Mouse (Mus musculus): ENCODE measurements at regions not wholly inside any gene's neighbourhood (a gene's known extent, or its start where the extent isn't known, plus 50 kb on each side); places are given as distances from the start of the nearest gene placed in this dataset.
A peak's percentile ranks its signal among the peaks of the same experiment; 100 is the strongest.

GRCm38 (mm10) chr12:16151170-16151702 is 334.5 kb upstream of the Trib2 start:
- no peak overlapping the region for H3K27ac ChIP-seq (replicated peaks; ENCODE audit: low read depth, low read length)
- ATAC-seq (ENCODE audit: low read depth), result peak; percentile 50; the same call in 1 of the 2 replicates

GRCm38 (mm10) chr12:16146919-16147318 is 330.2 kb upstream of the Trib2 start:
- ATAC-seq (ENCODE audit: low read depth) (no peak), DNase-seq (ENCODE audit: low spot score) (no peak)
- H3K4me3 ChIP-seq (ENCODE audit: low read depth, low read length), result no peak overlapping the region
- no peaks in the 10 kb centered on the region for H3K36me3 ChIP-seq (ENCODE audit: control insufficient read depth, insufficient read depth, low read length)
- H3K27ac ChIP-seq (replicated peaks; ENCODE audit: low read depth, low read length), result no peak overlapping the region
- H3K27me3 ChIP-seq (replicated peaks; ENCODE audit: control insufficient read depth, insufficient read depth, low read length), result no peaks in the 10 kb centered on the region
- H3K4me2 ChIP-seq (ENCODE audit: low read depth, low read length), result no peak overlapping the region
- H3K4me1 ChIP-seq (ENCODE audit: control insufficient read depth, insufficient read depth, low read length), result peaks cover 6% of the 10 kb centered on the region; the same call in 1 of the 2 replicates
- no peaks in the 10 kb centered on the region for H3K9me3 ChIP-seq (ENCODE audit: control insufficient read depth, low read length)
- WGBS, result 65% methylated on average over 2 of the region's 2 CpGs
- H3K9ac ChIP-seq (ENCODE audit: low read depth, low read length), result no peak overlapping the region

More at GRCm38 (mm10) chr12:16151170-16151702, 334.5 kb upstream of the Trib2 start:
- no peaks in the 10 kb centered on the region for H3K36me3 ChIP-seq (ENCODE audit: control insufficient read depth, insufficient read depth, low read length)
- H3K9me3 ChIP-seq (ENCODE audit: control insufficient read depth, low read length), result no peaks in the 10 kb centered on the region
- 27% methylated on average over 5 of the region's 5 CpGs for WGBS
- H3K9ac ChIP-seq (ENCODE audit: low read depth, low read length), result no peak overlapping the region
- peaks cover 16% of the 10 kb centered on the region for H3K4me1 ChIP-seq (ENCODE audit: control insufficient read depth, insufficient read depth, low read length)
- no peak overlapping the region for H3K4me2 ChIP-seq (ENCODE audit: low read depth, low read length)
- H3K4me3 ChIP-seq (ENCODE audit: low read depth, low read length), result no peak overlapping the region
- DNase-seq (ENCODE audit: low spot score), result peak; percentile 76
- no peaks in the 10 kb centered on the region for H3K27me3 ChIP-seq (replicated peaks; ENCODE audit: control insufficient read depth, insufficient read depth, low read length)

- H3K9me3 ChIP-seq (ENCODE audit: control insufficient read depth, low read length), result no peaks in the 10 kb centered on the region
- no peak overlapping the region for H3K27ac ChIP-seq (replicated peaks; ENCODE audit: low read depth, low read length)
- no peaks in the 10 kb centered on the region for H3K4me1 ChIP-seq (ENCODE audit: control insufficient read depth, insufficient read depth, low read length)
- H3K4me2 ChIP-seq (ENCODE audit: low read depth, low read length), result no peak overlapping the region
- no peak overlapping the region for H3K9ac ChIP-seq (ENCODE audit: low read depth, low read length)
- no peak overlapping the region for H3K4me3 ChIP-seq (ENCODE audit: low read depth, low read length)
- no peak for DNase-seq (ENCODE audit: low spot score)
- no peaks in the 10 kb centered on the region for H3K36me3 ChIP-seq (ENCODE audit: control insufficient read depth, insufficient read depth, low read length)
- ATAC-seq (ENCODE audit: low read depth), result no peak
- 75% methylated on average over 7 of the region's 7 CpGs for WGBS
- no peaks in the 10 kb centered on the region for H3K27me3 ChIP-seq (replicated peaks; ENCODE audit: control insufficient read depth, insufficient read depth, low read length)
Observed at GRCm38 (mm10) chr12:16145621-16146020, 328.9 kb upstream of the Trib2 start.

DNA sequence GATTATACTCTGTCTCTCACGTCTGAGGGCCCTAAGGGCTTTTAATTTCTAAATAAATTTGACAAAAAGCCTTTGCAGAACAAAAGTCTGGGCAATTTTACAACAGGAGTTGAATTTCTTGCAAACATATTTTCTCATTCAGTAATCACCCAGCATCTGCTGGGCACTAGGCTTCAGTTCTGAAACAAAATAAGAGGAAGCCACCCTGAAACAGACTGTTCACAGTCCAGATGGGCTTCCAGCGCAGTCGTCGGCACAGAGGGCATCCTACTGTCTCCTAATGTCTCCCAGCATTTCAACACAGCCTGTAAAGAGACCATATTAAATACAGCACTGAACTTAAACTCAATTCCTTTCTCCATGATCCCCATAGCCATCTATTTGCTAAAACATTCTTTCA is 324.5 kb upstream of the Trib2 start:
- 65% methylated on average over 4 of the region's 4 CpGs for WGBS
- Histone ChIP-seq H3K36me3 (ENCODE audit: control insufficient read depth, insufficient read depth, low read length) (no peaks in the 10 kb centered on the region), H3K4me1 (ENCODE audit: control insufficient read depth, insufficient read depth, low read length) (no peaks in the 10 kb centered on the region), H3K27me3 (replicated peaks; ENCODE audit: control insufficient read depth, insufficient read depth, low read length) (no peaks in the 10 kb centered on the region), H3K4me2 (ENCODE audit: low read depth, low read length) (no peak overlapping the region), H3K9me3 (ENCODE audit: control insufficient read depth, low read length) (no peaks in the 10 kb centered on the region), H3K27ac (replicated peaks; ENCODE audit: low read depth, low read length) (no peak overlapping the region), H3K9ac (ENCODE audit: low read depth, low read length) (no peak overlapping the region), H3K4me3 (ENCODE audit: low read depth, low read length) (no peak overlapping the region)
- DNase-seq (ENCODE audit: low spot score) (no peak), ATAC-seq (ENCODE audit: low read depth) (no peak)

DNA sequence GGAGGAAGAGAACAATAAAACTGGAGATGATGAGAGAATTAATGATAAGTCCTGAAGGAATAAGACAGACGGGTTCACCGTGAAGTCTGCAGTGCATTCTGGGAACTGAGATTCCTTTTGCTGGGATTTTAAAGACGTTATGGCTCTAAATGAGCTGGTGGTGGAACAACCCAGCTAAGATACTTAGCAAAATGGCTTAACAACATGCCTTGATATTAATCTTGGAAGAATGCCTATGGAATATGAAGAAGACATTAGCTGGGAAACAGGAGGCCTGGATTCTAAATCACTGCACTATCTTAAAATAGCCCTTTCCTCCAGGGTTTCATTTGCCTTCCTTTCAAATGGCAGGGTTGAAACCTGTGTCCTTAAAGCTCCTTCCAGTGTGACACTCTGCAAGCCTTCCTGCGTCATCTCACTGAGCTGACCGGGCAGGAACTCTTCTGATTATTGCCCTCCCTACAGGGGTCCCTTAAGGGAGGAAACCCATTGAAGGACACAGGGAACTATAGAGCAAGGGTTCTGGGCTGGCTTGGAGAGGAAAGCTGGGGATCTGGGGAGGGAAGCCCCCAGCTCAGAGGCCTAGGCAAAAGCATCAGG is 323.9 kb upstream of the Trib2 start:
- H3K9ac ChIP-seq (ENCODE audit: low read depth, low read length), result no peak overlapping the region
- ATAC-seq (ENCODE audit: low read depth), result no peak
- no peaks in the 10 kb centered on the region for H3K27me3 ChIP-seq (replicated peaks; ENCODE audit: control insufficient read depth, insufficient read depth, low read length)
- no peak overlapping the region for H3K27ac ChIP-seq (replicated peaks; ENCODE audit: low read depth, low read length)
- no peak overlapping the region for H3K4me3 ChIP-seq (ENCODE audit: low read depth, low read length)
- no peaks in the 10 kb centered on the region for H3K36me3 ChIP-seq (ENCODE audit: control insufficient read depth, insufficient read depth, low read length)
- H3K9me3 ChIP-seq (ENCODE audit: control insufficient read depth, low read length), result no peaks in the 10 kb centered on the region
- WGBS, result 57% methylated on average over 5 of the region's 5 CpGs
- no peak overlapping the region for H3K4me2 ChIP-seq (ENCODE audit: low read depth, low read length)
- no peaks in the 10 kb centered on the region for H3K4me1 ChIP-seq (ENCODE audit: control insufficient read depth, insufficient read depth, low read length)
- no peak for DNase-seq (ENCODE audit: low spot score)

GRCm38 (mm10) chr12:16139152-16139551 is 322.4 kb upstream of the Trib2 start:
- Histone ChIP-seq H3K36me3 (ENCODE audit: control insufficient read depth, insufficient read depth, low read length) (no peaks in the 10 kb centered on the region), H3K9me3 (ENCODE audit: control insufficient read depth, low read length) (no peaks in the 10 kb centered on the region), H3K27ac (replicated peaks; ENCODE audit: low read depth, low read length) (no peak overlapping the region), H3K27me3 (replicated peaks; ENCODE audit: control insufficient read depth, insufficient read depth, low read length) (no peaks in the 10 kb centered on the region), H3K9ac (ENCODE audit: low read depth, low read length) (no peak overlapping the region), H3K4me1 (ENCODE audit: control insufficient read depth, insufficient read depth, low read length) (no peaks in the 10 kb centered on the region), H3K4me3 (ENCODE audit: low read depth, low read length) (no peak overlapping the region), H3K4me2 (ENCODE audit: low read depth, low read length) (no peak overlapping the region)
- ATAC-seq (ENCODE audit: low read depth) (no peak), DNase-seq (ENCODE audit: low spot score) (no peak)
- WGBS, result 68% methylated on average over 4 of the region's 4 CpGs

- 74% methylated on average over 3 of the region's 3 CpGs for WGBS
- no peaks in the 10 kb centered on the region for H3K36me3 ChIP-seq (ENCODE audit: control insufficient read depth, insufficient read depth, low read length)
- H3K27ac ChIP-seq (replicated peaks; ENCODE audit: low read depth, low read length), result no peak overlapping the region
- H3K4me2 ChIP-seq (ENCODE audit: low read depth, low read length), result no peak overlapping the region
- no peak overlapping the region for H3K9ac ChIP-seq (ENCODE audit: low read depth, low read length)
- DNase-seq (ENCODE audit: low spot score) (no peak), ATAC-seq (ENCODE audit: low read depth) (no peak)
- H3K9me3 ChIP-seq (ENCODE audit: control insufficient read depth, low read length), result no peaks in the 10 kb centered on the region
- no peaks in the 10 kb centered on the region for H3K4me1 ChIP-seq (ENCODE audit: control insufficient read depth, insufficient read depth, low read length)
- no peaks in the 10 kb centered on the region for H3K27me3 ChIP-seq (replicated peaks; ENCODE audit: control insufficient read depth, insufficient read depth, low read length)
- H3K4me3 ChIP-seq (ENCODE audit: low read depth, low read length), result no peak overlapping the region
Observed at GRCm38 (mm10) chr12:16137801-16138200, 321.1 kb upstream of the Trib2 start.

DNA sequence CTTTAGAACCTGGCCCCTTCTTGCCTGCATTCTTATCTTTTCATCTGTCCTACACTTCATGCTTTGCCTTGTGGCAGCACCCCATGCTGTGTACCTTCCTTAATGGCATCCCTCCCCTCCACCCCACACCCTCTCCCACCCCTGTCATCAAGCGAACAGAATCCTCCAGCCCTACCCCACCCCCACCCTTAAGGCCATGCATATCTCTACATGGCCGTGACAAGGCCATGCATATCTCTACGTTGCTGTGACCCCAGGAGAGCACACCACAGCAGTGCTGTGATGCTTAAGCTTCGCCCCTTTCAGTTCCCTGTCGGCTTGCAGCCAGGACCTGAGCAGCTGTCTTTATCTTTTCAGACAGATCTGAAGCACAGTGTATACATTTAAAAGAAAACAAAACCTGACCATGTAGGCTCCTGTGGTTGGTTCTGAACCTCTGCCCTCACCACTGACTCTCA is 319.5 kb upstream of the Trib2 start:
- Histone ChIP-seq H3K36me3 (ENCODE audit: control insufficient read depth, insufficient read depth, low read length) (no peaks in the 10 kb centered on the region), H3K9ac (ENCODE audit: low read depth, low read length) (no peak overlapping the region), H3K27ac (replicated peaks; ENCODE audit: low read depth, low read length) (no peak overlapping the region), H3K4me3 (ENCODE audit: low read depth, low read length) (no peak overlapping the region), H3K4me2 (ENCODE audit: low read depth, low read length) (no peak overlapping the region), H3K9me3 (ENCODE audit: control insufficient read depth, low read length) (no peaks in the 10 kb centered on the region), H3K27me3 (replicated peaks; ENCODE audit: control insufficient read depth, insufficient read depth, low read length) (no peaks in the 10 kb centered on the region), H3K4me1 (ENCODE audit: control insufficient read depth, insufficient read depth, low read length) (no peaks in the 10 kb centered on the region)
- 28% methylated on average over 5 of the region's 5 CpGs for WGBS
- ATAC-seq (ENCODE audit: low read depth), result no peak
- no peak for DNase-seq (ENCODE audit: low spot score)

- no peaks in the 10 kb centered on the region for H3K4me1 ChIP-seq (ENCODE audit: control insufficient read depth, insufficient read depth, low read length)
- 32% methylated on average over 4 of the region's 4 CpGs for WGBS
- H3K4me2 ChIP-seq (ENCODE audit: low read depth, low read length), result no peak overlapping the region
- H3K4me3 ChIP-seq (ENCODE audit: low read depth, low read length), result no peak overlapping the region
- no peak overlapping the region for H3K9ac ChIP-seq (ENCODE audit: low read depth, low read length)
- DNase-seq (ENCODE audit: low spot score), result no peak
- H3K27ac ChIP-seq (replicated peaks; ENCODE audit: low read depth, low read length), result no peak overlapping the region
- no peaks in the 10 kb centered on the region for H3K36me3 ChIP-seq (ENCODE audit: control insufficient read depth, insufficient read depth, low read length)
- no peak for ATAC-seq (ENCODE audit: low read depth)
- H3K9me3 ChIP-seq (ENCODE audit: control insufficient read depth, low read length), result no peaks in the 10 kb centered on the region
- no peaks in the 10 kb centered on the region for H3K27me3 ChIP-seq (replicated peaks; ENCODE audit: control insufficient read depth, insufficient read depth, low read length)
Observed at GRCm38 (mm10) chr12:16135602-16136213, 319.0 kb upstream of the Trib2 start.

Data from embryonic facial prominence, embryonic 14.5 days (tissue).